Comparison of ENCODE assay signal across 8 mouse cellular contexts in the genomic region with DNA sequence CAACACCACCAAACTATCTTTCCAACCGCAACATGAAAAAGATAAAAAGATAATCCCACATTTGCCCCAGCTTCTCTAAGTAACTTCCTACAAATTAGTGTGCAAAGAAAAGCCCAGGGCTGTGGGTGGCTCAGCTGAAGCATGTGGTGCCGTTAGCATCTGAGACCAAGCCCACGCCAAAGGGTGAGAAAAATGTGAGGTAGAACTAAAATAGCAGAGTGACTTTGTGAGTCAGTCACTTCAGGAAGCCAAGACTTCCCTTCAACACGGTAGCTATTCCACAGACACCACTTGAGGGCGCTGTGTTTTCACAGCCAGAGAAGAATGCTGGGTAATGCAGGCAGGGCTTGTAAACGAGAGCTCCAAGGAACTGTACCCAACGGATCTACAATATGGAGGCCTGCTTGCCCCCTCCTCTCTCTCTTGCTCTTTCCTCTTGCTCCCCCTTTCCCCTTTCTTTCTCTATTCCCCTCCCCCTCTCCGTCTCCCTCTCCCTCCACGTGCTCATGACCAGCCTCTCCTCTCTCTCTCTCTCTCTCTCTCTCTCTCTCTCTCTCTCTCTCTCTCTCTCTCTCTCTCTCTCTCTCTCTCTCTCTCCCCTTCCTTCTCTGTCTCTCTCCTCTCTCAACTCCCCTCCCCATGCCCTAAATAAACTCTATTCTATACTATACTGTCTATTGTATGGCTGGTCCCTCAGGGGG. TPM values are rescaled to one million over a fixed set of nuclear protein-coding genes. Genes with fewer than 3 reads are reported as not detected.
DNase-seq lines count a peak whose midpoint lies in the region; ATAC-seq and TF ChIP-seq lines count a peak whose summit lies in the region.

No protein-coding gene starts in this region.

- no peak for ATAC-seq in forebrain, embryonic 13.5 days
- no peak for ATAC-seq in heart, embryonic 11.5 days (replicated peaks; ENCODE audit: insufficient number of reproducible peaks, low FRiP score, low TSS enrichment)
- peak; percentile 100 for ATAC-seq in megakaryocyte progenitor cell, adult 5-6 weeks (replicated peaks; ENCODE audit: poor library complexity)

- no peak overlapping the region for H3K4me2 ChIP-seq in forebrain, embryonic 13.5 days
- peak overlapping the region; percentile 29; the same call in 1 of the 2 replicates for H3K4me2 ChIP-seq in heart, embryonic 11.5 days

- peak; percentile 30 for TF ChIP-seq CTCF in C2C12 (IDR thresholded peaks at IDR 0.05; ENCODE audit: control insufficient read depth, insufficient read depth, insufficient read length)
- TF ChIP-seq CTCF in bone marrow macrophage, adult 2 months (IDR thresholded peaks at IDR 0.05; ENCODE audit: low read depth, low read length): peak; percentile 83
- TF ChIP-seq CTCF in thymus, adult 2 months (IDR thresholded peaks at IDR 0.05; ENCODE audit: borderline replicate concordance, control insufficient read depth, extremely low read depth, insufficient read depth, low read length, poor library complexity): no peak

- WGBS in forebrain, embryonic 10.5 days: 42% methylated on average over 9 of the region's 9 CpGs
- WGBS in forebrain, embryonic 13.5 days: 43% methylated on average over 9 of the region's 9 CpGs
- 26% methylated on average over 9 of the region's 9 CpGs for WGBS in heart, embryonic 11.5 days (ENCODE audit: insufficient replicate concordance)
- 14% methylated on average over 9 of the region's 9 CpGs for WGBS in thymus, adult 2 months

- 0 out of 2 replicates have a peak overlapping the region, but pooled peaks have one; percentile 67 for H3K27ac ChIP-seq in forebrain, embryonic 10.5 days
- no peak overlapping the region for H3K27ac ChIP-seq in forebrain, embryonic 13.5 days
- H3K27ac ChIP-seq in bone marrow macrophage, adult 2 months (ENCODE audit: insufficient read depth, low read depth, low read length): no peak overlapping the region
- no peak overlapping the region for H3K27ac ChIP-seq in heart, embryonic 11.5 days (ENCODE audit: low read depth, low read length)
- H3K27ac ChIP-seq in thymus, adult 2 months (ENCODE audit: control insufficient read depth, insufficient read depth, low read length): peak overlapping the region; percentile 41; the same call in 1 of the 2 replicates

- no peak overlapping the region for H3ac ChIP-seq in C2C12 (ENCODE audit: control insufficient read depth, insufficient read length, low read depth)

- no peak overlapping the region for H3K9ac ChIP-seq in forebrain, embryonic 13.5 days
- H3K9ac ChIP-seq in heart, embryonic 11.5 days (ENCODE audit: low read depth, low read length): no peak overlapping the region

- H3K4me1 ChIP-seq in forebrain, embryonic 10.5 days: peaks cover 10% of the 10 kb centered on the region
- H3K4me1 ChIP-seq in forebrain, embryonic 13.5 days: no peaks in the 10 kb centered on the region
- H3K4me1 ChIP-seq in bone marrow macrophage, adult 2 months (ENCODE audit: control insufficient read depth, insufficient read depth, low read length): peaks cover 8% of the 10 kb centered on the region
- no peaks in the 10 kb centered on the region for H3K4me1 ChIP-seq in heart, embryonic 11.5 days (ENCODE audit: control insufficient read depth, insufficient read depth, low read length)
- H3K4me1 ChIP-seq in thymus, adult 2 months (replicated peaks; ENCODE audit: control insufficient read depth, insufficient read depth, low read length): peaks cover 7% of the 10 kb centered on the region

- no peaks in the 10 kb centered on the region for H3K79me3 ChIP-seq in C2C12 (ENCODE audit: low read depth)

- no peaks in the 10 kb centered on the region for H3K79me2 ChIP-seq in C2C12 (ENCODE audit: control insufficient read depth, insufficient read depth)

- no peaks in the 10 kb centered on the region for H3K9me3 ChIP-seq in forebrain, embryonic 10.5 days
- no peaks in the 10 kb centered on the region for H3K9me3 ChIP-seq in forebrain, embryonic 13.5 days (replicated peaks)
- H3K9me3 ChIP-seq in heart, embryonic 11.5 days (replicated peaks; ENCODE audit: control insufficient read depth, low read length): no peaks in the 10 kb centered on the region

- peak; percentile 33 for DNase-seq in forebrain, embryonic 10.5 days (ENCODE audit: extremely low spot score, low spot score)
- DNase-seq in layer of hippocampus, postnatal 36 days: peak; percentile 46 to 50
- DNase-seq in thymus, adult 2 months: peak; percentile 70

- no peak for TF ChIP-seq POLR2A in bone marrow macrophage, adult 2 months (IDR thresholded peaks at IDR 0.05; ENCODE audit: borderline replicate concordance, low read depth, low read length)
- no peak for TF ChIP-seq POLR2A in thymus, adult 2 months (IDR thresholded peaks at IDR 0.05; ENCODE audit: control insufficient read depth, extremely low read depth, insufficient read depth, low read length, poor library complexity)

- no peaks in the 10 kb centered on the region for H3K36me3 ChIP-seq in forebrain, embryonic 10.5 days (replicated peaks)
- no peaks in the 10 kb centered on the region for H3K36me3 ChIP-seq in forebrain, embryonic 13.5 days (ENCODE audit: poor library complexity, severe bottlenecking)
- no peaks in the 10 kb centered on the region for H3K36me3 ChIP-seq in C2C12 (ENCODE audit: control insufficient read depth, insufficient read depth)
- H3K36me3 ChIP-seq in heart, embryonic 11.5 days (ENCODE audit: control insufficient read depth, insufficient read depth, low read length): no peaks in the 10 kb centered on the region
- no peaks in the 10 kb centered on the region for H3K36me3 ChIP-seq in thymus, adult 2 months (ENCODE audit: control insufficient read depth, insufficient read depth, low read length)

- no peak overlapping the region for H3K4me3 ChIP-seq in forebrain, embryonic 10.5 days
- no peak overlapping the region for H3K4me3 ChIP-seq in forebrain, embryonic 13.5 days
- H3K4me3 ChIP-seq in C2C12 (ENCODE audit: insufficient read depth, poor library complexity, severe bottlenecking): no peak overlapping the region
- H3K4me3 ChIP-seq in bone marrow macrophage, adult 2 months (ENCODE audit: insufficient read depth, low read length): peak overlapping the region; percentile 26; the same call in 1 of the 2 replicates
- H3K4me3 ChIP-seq in heart, embryonic 11.5 days (ENCODE audit: low read depth, low read length): no peak overlapping the region
- peak overlapping the region; percentile 20; the same call in 1 of the 2 replicates for H3K4me3 ChIP-seq in thymus, adult 2 months (ENCODE audit: control insufficient read depth, insufficient read depth, low read length)

- no peaks in the 10 kb centered on the region for H3K27me3 ChIP-seq in forebrain, embryonic 10.5 days (ENCODE audit: poor library complexity, severe bottlenecking)
- no peaks in the 10 kb centered on the region for H3K27me3 ChIP-seq in forebrain, embryonic 13.5 days
- no peaks in the 10 kb centered on the region for H3K27me3 ChIP-seq in C2C12 (ENCODE audit: control insufficient read depth, insufficient read depth, insufficient read length)
- H3K27me3 ChIP-seq in heart, embryonic 11.5 days (ENCODE audit: control insufficient read depth, insufficient read depth, low read length): no peaks in the 10 kb centered on the region
- H3K27me3 ChIP-seq in thymus, adult 2 months (ENCODE audit: control insufficient read depth, insufficient read depth, low read length): no peaks in the 10 kb centered on the region

RNA-seq across cellular contexts. Expression of a gene that starts 8.2 kb away (rescaled TPM):
- not detected in 2 replicates for polyA plus RNA-seq in forebrain, embryonic 10.5 days (2016; fragmentation: Nextera tagmentation; extraction: Ambion mirVana)
- polyA plus RNA-seq in forebrain, embryonic 13.5 days (2015; fragmentation: Nextera tagmentation; extraction: Ambion mirVana): not detected in 2 replicates
- polyA plus RNA-seq in C2C12 (2012; fragmentation: generic; extraction: Trizol): not detected
- polyA plus RNA-seq in bone marrow macrophage, adult 2 months (2012; ENCODE audit: insufficient read depth, insufficient read length, missing spikeins): not detected in 2 replicates
- polyA plus RNA-seq in heart, embryonic 11.5 days (2014; fragmentation: Nextera tagmentation; extraction: Ambion mirVana): not detected in 2 replicates
- total RNA-seq in layer of hippocampus, postnatal 36 days (2021): not detected
- 2.2 TPM in 1 of 2 replicates, not detected in the other for total RNA-seq in megakaryocyte progenitor cell, adult 5-6 weeks (2015)
- not detected in 2 replicates for total RNA-seq in megakaryocyte progenitor cell, adult 5-6 weeks (2017)
- 3.0 TPM in 1 of 2 replicates, not detected in the other for polyA plus RNA-seq in thymus, adult 2 months (2012; rRNA removed)

RNA-seq across cellular contexts. Expression of a gene that starts 22.6 kb away (rescaled TPM):
- 86.6 and 89.0 TPM in 2 replicates for polyA plus RNA-seq in forebrain, embryonic 10.5 days (2016; fragmentation: Nextera tagmentation; extraction: Ambion mirVana)
- 60.1 and 66.1 TPM in 2 replicates for polyA plus RNA-seq in forebrain, embryonic 13.5 days (2015; fragmentation: Nextera tagmentation; extraction: Ambion mirVana)
- polyA plus RNA-seq in C2C12 (2012; fragmentation: generic; extraction: Trizol): 77.8 TPM
- 4.4 TPM in 2 replicates for polyA plus RNA-seq in bone marrow macrophage, adult 2 months (2012; ENCODE audit: insufficient read depth, insufficient read length, missing spikeins)
- 60.8 and 63.9 TPM in 2 replicates for polyA plus RNA-seq in heart, embryonic 11.5 days (2014; fragmentation: Nextera tagmentation; extraction: Ambion mirVana)
- total RNA-seq in layer of hippocampus, postnatal 36 days (2021): 10 to 100 TPM; 22.2 to 24.9 TPM
- 31.3 and 37.7 TPM in 2 replicates for total RNA-seq in megakaryocyte progenitor cell, adult 5-6 weeks (2015)
- 18.8 and 31.9 TPM in 2 replicates for total RNA-seq in megakaryocyte progenitor cell, adult 5-6 weeks (2017)
- 28.7 and 32.9 TPM in 2 replicates for polyA plus RNA-seq in thymus, adult 2 months (2012; rRNA removed)

RNA-seq across cellular contexts. Expression of a gene that starts 25.0 kb away (rescaled TPM):
- polyA plus RNA-seq in forebrain, embryonic 10.5 days (2016; fragmentation: Nextera tagmentation; extraction: Ambion mirVana): 6.6 and 8.1 TPM in 2 replicates
- 6.8 and 7.4 TPM in 2 replicates for polyA plus RNA-seq in forebrain, embryonic 13.5 days (2015; fragmentation: Nextera tagmentation; extraction: Ambion mirVana)
- 68.6 TPM for polyA plus RNA-seq in C2C12 (2012; fragmentation: generic; extraction: Trizol)
- 35.5 and 36.3 TPM in 2 replicates for polyA plus RNA-seq in bone marrow macrophage, adult 2 months (2012; ENCODE audit: insufficient read depth, insufficient read length, missing spikeins)
- 8.1 and 11.8 TPM in 2 replicates for polyA plus RNA-seq in heart, embryonic 11.5 days (2014; fragmentation: Nextera tagmentation; extraction: Ambion mirVana)
- 1 to 10 TPM; 1.9 to 2.5 TPM for total RNA-seq in layer of hippocampus, postnatal 36 days (2021)
- 6.6 and 10.8 TPM in 2 replicates for total RNA-seq in megakaryocyte progenitor cell, adult 5-6 weeks (2015)
- 28.6 and 30.3 TPM in 2 replicates for total RNA-seq in megakaryocyte progenitor cell, adult 5-6 weeks (2017)
- 57.3 and 70.8 TPM in 2 replicates for polyA plus RNA-seq in thymus, adult 2 months (2012; rRNA removed)

RNA-seq across cellular contexts. Expression of a gene that starts 39.5 kb away (rescaled TPM):
- 0.19 and 0.39 TPM in 2 replicates for polyA plus RNA-seq in forebrain, embryonic 10.5 days (2016; fragmentation: Nextera tagmentation; extraction: Ambion mirVana)
- 0.28 and 0.49 TPM in 2 replicates for polyA plus RNA-seq in forebrain, embryonic 13.5 days (2015; fragmentation: Nextera tagmentation; extraction: Ambion mirVana)
- not detected for polyA plus RNA-seq in C2C12 (2012; fragmentation: generic; extraction: Trizol)
- polyA plus RNA-seq in bone marrow macrophage, adult 2 months (2012; ENCODE audit: insufficient read depth, insufficient read length, missing spikeins): 3.5 and 6.4 TPM in 2 replicates
- not detected in 2 replicates for polyA plus RNA-seq in heart, embryonic 11.5 days (2014; fragmentation: Nextera tagmentation; extraction: Ambion mirVana)
- total RNA-seq in layer of hippocampus, postnatal 36 days (2021): not detected
- total RNA-seq in megakaryocyte progenitor cell, adult 5-6 weeks (2015): 0.17 and 0.37 TPM in 2 replicates
- total RNA-seq in megakaryocyte progenitor cell, adult 5-6 weeks (2017): 0.29 and 1.4 TPM in 2 replicates
- 0.69 and 1.0 TPM in 2 replicates for polyA plus RNA-seq in thymus, adult 2 months (2012; rRNA removed)

RNA-seq across cellular contexts. Expression of a gene that starts 41.1 kb away (rescaled TPM):
- 439 and 441 TPM in 2 replicates for polyA plus RNA-seq in forebrain, embryonic 10.5 days (2016; fragmentation: Nextera tagmentation; extraction: Ambion mirVana)
- 473 and 507 TPM in 2 replicates for polyA plus RNA-seq in forebrain, embryonic 13.5 days (2015; fragmentation: Nextera tagmentation; extraction: Ambion mirVana)
- polyA plus RNA-seq in C2C12 (2012; fragmentation: generic; extraction: Trizol): 493 TPM
- 197 and 199 TPM in 2 replicates for polyA plus RNA-seq in bone marrow macrophage, adult 2 months (2012; ENCODE audit: insufficient read depth, insufficient read length, missing spikeins)
- 457 and 481 TPM in 2 replicates for polyA plus RNA-seq in heart, embryonic 11.5 days (2014; fragmentation: Nextera tagmentation; extraction: Ambion mirVana)
- 100 to 1,000 TPM; 207 to 228 TPM for total RNA-seq in layer of hippocampus, postnatal 36 days (2021)
- total RNA-seq in megakaryocyte progenitor cell, adult 5-6 weeks (2015): 161 and 174 TPM in 2 replicates
- total RNA-seq in megakaryocyte progenitor cell, adult 5-6 weeks (2017): 122 and 151 TPM in 2 replicates
- 305 and 382 TPM in 2 replicates for polyA plus RNA-seq in thymus, adult 2 months (2012; rRNA removed)

Comparison
In these comparisons a context has a peak if more than half of its experiments do, and no peak if none do; other contexts are left out.
1. H3K27ac ChIP-seq: peak in forebrain, embryonic 10.5 days (single experiment) and thymus, adult 2 months (single experiment); none in forebrain, embryonic 13.5 days (single experiment), bone marrow macrophage, adult 2 months (single experiment) and heart, embryonic 11.5 days (single experiment).
2. H3K4me3 ChIP-seq: peak in bone marrow macrophage, adult 2 months (single experiment) and thymus, adult 2 months (single experiment); none in forebrain, embryonic 10.5 days (single experiment), forebrain, embryonic 13.5 days (single experiment), C2C12 (single experiment) and heart, embryonic 11.5 days (single experiment).
3. Peak in every context shown above with its lines, with median percentiles within 50 percentile points of each other: DNase-seq.